Mouse (Mus musculus) intestine, embryonic 15.5 days (tissue): ENCODE measurements around the gene Eras. TPM values are rescaled to one million over a fixed set of nuclear protein-coding genes. Genes with fewer than 3 reads are reported as not detected.
"Not testable (repeated sequence)": the region's sequence is repeated elsewhere in the genome, so short reads cannot be mapped to it uniquely, and the experiment has no call there.

ENCODE experiments used
- ATAC-seq: fragments of 200-750 bp; cut with Nextera tagmentation; 2 replicates; pipeline ENCODE4 v1.8.0; 2017; ENCODE audit warnings: moderate TSS enrichment, moderate library complexity
- H3K27ac ChIP-seq: fragments of 300-500 bp; sonication (generic); 2 replicates; pipeline ENCODE4 v1.5.1; 2015; ENCODE audit warnings: mild to moderate bottlenecking, inconsistent platforms
- H3K27me3 ChIP-seq: fragments of 300-500 bp; sonication (generic); replicated peaks from 2 replicates; pipeline ENCODE4 v1.6.1; 2015; ENCODE audit warnings: inconsistent platforms
- H3K36me3 ChIP-seq: fragments of 300-500 bp; sonication (generic); 2 replicates; pipeline ENCODE4 v1.6.1; 2015; ENCODE audit warnings: inconsistent platforms
- H3K4me1 ChIP-seq: fragments of 300-500 bp; sonication (generic); replicated peaks from 2 replicates; pipeline ENCODE4 v1.6.1; 2015; ENCODE audit warnings: inconsistent platforms
- H3K4me2 ChIP-seq: fragments of 300-500 bp; sonication (generic); replicated peaks from 2 replicates; pipeline ENCODE4 v1.6.1; 2015; ENCODE audit warnings: mild to moderate bottlenecking, inconsistent platforms
- H3K4me3 ChIP-seq: fragments of 300-500 bp; sonication (generic); replicated peaks from 2 replicates; pipeline ENCODE4 v1.5.1; 2015; ENCODE audit warnings: inconsistent platforms
- H3K9ac ChIP-seq: fragments of 300-500 bp; sonication (generic); 2 replicates; pipeline ENCODE4 v1.6.1; 2015; ENCODE audit warnings: inconsistent platforms
- H3K9me3 ChIP-seq: fragments of 300-500 bp; sonication (generic); 2 replicates; pipeline ENCODE4 v1.6.1; 2016; ENCODE audit warnings: inconsistent platforms
- WGBS: fragments of 180-500 bp; shearing (Covaris S2); methylation state at CpG from one replicate; pipeline ENCODE4 v1.1.7; 2015; 5-methylcytosine and 5-hydroxymethylcytosine counted together
- polyA plus RNA-seq: library from polyadenylated mRNA; unstranded; fragments of >200 nt; fragmentation: Nextera tagmentation; extraction: Ambion mirVana; gene quantifications from 2 replicates; pipeline ENCODE4 v1.2.1, GENCODE M21; 2015

Gene Eras
- polyA plus RNA-seq, 1 experiment from 2014 or later: not detected

- Histone ChIP-seq H3K9me3 (no peaks in the 10 kb centered on the region), H3K9ac (no peak overlapping the region), H3K27ac (no peak overlapping the region), H3K36me3 (no peaks in the 10 kb centered on the region), H3K4me1 (no peaks in the 10 kb centered on the region), H3K27me3 (no peaks in the 10 kb centered on the region), H3K4me2 (no peak overlapping the region), H3K4me3 (no peak overlapping the region)
- WGBS: 75% methylated on average over 8 of the region's 8 CpGs
- no peak for ATAC-seq
Observed at GRCm38 (mm10) chrX:7945618-7946017, 17.2 kb upstream of the Eras start.

GRCm38 (mm10) chrX:7937667-7938066 is 9.3 kb upstream of the Eras start:
- H3K4me2 ChIP-seq: no peak overlapping the region
- ATAC-seq: no peak
- WGBS: 91% methylated on average over 6 of the region's 6 CpGs

GRCm38 (mm10) chrX:7936874-7937273 is 8.5 kb upstream of the Eras start:
- Histone ChIP-seq H3K4me3 (no peak overlapping the region), H3K9me3 (no peaks in the 10 kb centered on the region), H3K27ac (no peak overlapping the region), H3K4me1 (no peaks in the 10 kb centered on the region), H3K36me3 (no peaks in the 10 kb centered on the region), H3K9ac (no peak overlapping the region), H3K27me3 (no peaks in the 10 kb centered on the region), H3K4me2 (no peak overlapping the region)
- no peak for ATAC-seq
- 51% methylated on average over 11 of the region's 11 CpGs for WGBS

More at GRCm38 (mm10) chrX:7937667-7938066, 9.3 kb upstream of the Eras start:
- Histone ChIP-seq H3K9ac (no peak overlapping the region), H3K27ac (no peak overlapping the region), H3K27me3 (no peaks in the 10 kb centered on the region), H3K4me1 (no peaks in the 10 kb centered on the region), H3K4me3 (no peak overlapping the region), H3K36me3 (no peaks in the 10 kb centered on the region), H3K9me3 (no peaks in the 10 kb centered on the region)

- Histone ChIP-seq H3K36me3 (no peaks in the 10 kb centered on the region), H3K4me1 (0 out of 2 replicates have a peak, but pooled peaks cover 3% of the 10 kb centered on the region), H3K27ac (no peak overlapping the region), H3K4me2 (no peak overlapping the region), H3K4me3 (no peak overlapping the region), H3K27me3 (peaks cover 22% of the 10 kb centered on the region), H3K9me3 (no peaks in the 10 kb centered on the region), H3K9ac (no peak overlapping the region)
- WGBS: 26% methylated on average over 10 of the region's 10 CpGs
- ATAC-seq: no peak
Observed at GRCm38 (mm10) chrX:7927116-7927515, 1.3 kb downstream of the Eras start.

- Histone ChIP-seq H3K4me1 (peaks cover 7% of the 10 kb centered on the region; the same call in 1 of the 2 replicates), H3K4me3 (no peak overlapping the region), H3K9ac (no peak overlapping the region), H3K27me3 (peaks cover 30% of the 10 kb centered on the region), H3K27ac (no peak overlapping the region), H3K4me2 (no peak overlapping the region), H3K9me3 (no peaks in the 10 kb centered on the region), H3K36me3 (no peaks in the 10 kb centered on the region)
- ATAC-seq: no peak
- WGBS: 72% methylated on average over 6 of the region's 6 CpGs
Observed at GRCm38 (mm10) chrX:7926266-7926665, 2.1 kb downstream of the Eras start.

GRCm38 (mm10) chrX:7922032-7922431 is 6.4 kb downstream of the Eras start:
- peaks cover 7% of the 10 kb centered on the region; the same call in 1 of the 2 replicates for H3K4me1 ChIP-seq
- peak overlapping the region; percentile 52 for H3K4me2 ChIP-seq
- ATAC-seq: peak; percentile 47
- WGBS: 21% methylated on average over 31 of the region's 48 CpGs
- H3K9me3 ChIP-seq: no peaks in the 10 kb centered on the region
- H3K36me3 ChIP-seq: no peaks in the 10 kb centered on the region
- H3K27ac ChIP-seq: no peak overlapping the region
- H3K4me3 ChIP-seq: peak overlapping the region; percentile 23
- no peak overlapping the region for H3K9ac ChIP-seq
- H3K27me3 ChIP-seq: peaks cover 36% of the 10 kb centered on the region

- no peak within 1 kb of the TSS; the same call in 1 of the 2 replicates for H3K4me3 ChIP-seq
- H3K27ac ChIP-seq: no peak within 1 kb of the TSS
- no peak within 1 kb of the TSS for H3K9ac ChIP-seq
- no peaks in the 10 kb centered on the region for H3K9me3 ChIP-seq
- peak; percentile 53 for ATAC-seq
- H3K27me3 ChIP-seq: peaks cover 34% of the 10 kb centered on the region
- WGBS: 21% methylated on average over 37 of the region's 40 CpGs
- H3K36me3 ChIP-seq: no peaks in the 10 kb centered on the region
- peaks cover 7% of the 10 kb centered on the region; the same call in 1 of the 2 replicates for H3K4me1 ChIP-seq
- peak within 1 kb of the TSS; percentile 37 for H3K4me2 ChIP-seq
Observed at GRCm38 (mm10) chrX:7919601-7920383, 8.6 kb downstream of the Eras start, which contains the start of gene Pcsk1n. Pcsk1n (plus strand) TSS chrX:7919822.

GRCm38 (mm10) chrX:7917960-7918359 is 10.4 kb downstream of the Eras start:
- not testable (repeated sequence) for H3K4me2 ChIP-seq, H3K9ac ChIP-seq, H3K4me3 ChIP-seq, H3K36me3 ChIP-seq, H3K27ac ChIP-seq, H3K4me1 ChIP-seq, ATAC-seq, H3K9me3 ChIP-seq
- 70% methylated on average over 6 of the region's 6 CpGs for WGBS
- peaks cover 24% of the 10 kb centered on the region for H3K27me3 ChIP-seq

GRCm38 (mm10) chrX:7915669-7916068 is 12.7 kb downstream of the Eras start:
- H3K27me3 ChIP-seq, H3K4me2 ChIP-seq, H3K4me1 ChIP-seq, H3K9ac ChIP-seq, H3K4me3 ChIP-seq, H3K36me3 ChIP-seq, H3K27ac ChIP-seq, ATAC-seq, H3K9me3 ChIP-seq: not testable (repeated sequence)
- WGBS: 19% methylated on average over 3 of the region's 3 CpGs

GRCm38 (mm10) chrX:7910473-7910872 is 17.9 kb downstream of the Eras start:
- H3K4me3 ChIP-seq: no peak overlapping the region
- WGBS: 69% methylated on average over 6 of the region's 6 CpGs
- no peak for ATAC-seq

GRCm38 (mm10) chrX:7909242-7909641 is 19.2 kb downstream of the Eras start, which contains the start of gene Gm10490:
Gm10490 (plus strand) TSS chrX:7909542.
- not testable (repeated sequence) for H3K4me3 ChIP-seq, ATAC-seq

More at GRCm38 (mm10) chrX:7910473-7910872, 17.9 kb downstream of the Eras start:
- no peaks in the 10 kb centered on the region for H3K27me3 ChIP-seq
- H3K27ac ChIP-seq: no peak overlapping the region
- no peaks in the 10 kb centered on the region for H3K4me1 ChIP-seq
- no peaks in the 10 kb centered on the region for H3K9me3 ChIP-seq
- no peak overlapping the region for H3K9ac ChIP-seq
- H3K4me2 ChIP-seq: no peak overlapping the region
- no peaks in the 10 kb centered on the region for H3K36me3 ChIP-seq

GRCm38 (mm10) chrX:7907735-7908134 is 20.7 kb downstream of the Eras start, which contains the start of gene Gm10491:
Gm10491 (minus strand) TSS chrX:7907835.
- Histone ChIP-seq H3K4me3 (no peak within 1 kb of the TSS), H3K4me2 (no peak within 1 kb of the TSS), H3K9me3 (no peaks in the 10 kb centered on the region), H3K4me1 (no peaks in the 10 kb centered on the region), H3K27ac (no peak within 1 kb of the TSS), H3K9ac (no peak within 1 kb of the TSS), H3K27me3 (no peaks in the 10 kb centered on the region), H3K36me3 (no peaks in the 10 kb centered on the region)
- ATAC-seq: no peak
- 83% methylated on average over 5 of the region's 5 CpGs for WGBS

More at GRCm38 (mm10) chrX:7909242-7909641, 19.2 kb downstream of the Eras start, which contains the start of gene Gm10490:
- not testable (repeated sequence) for H3K4me1 ChIP-seq, H3K27me3 ChIP-seq, H3K4me2 ChIP-seq, H3K9ac ChIP-seq, H3K27ac ChIP-seq, H3K36me3 ChIP-seq, H3K9me3 ChIP-seq
- 85% methylated on average over 4 of the region's 4 CpGs for WGBS

- Histone ChIP-seq H3K9me3 (no peaks in the 10 kb centered on the region), H3K4me3 (no peak overlapping the region), H3K4me1 (no peaks in the 10 kb centered on the region), H3K27me3 (no peaks in the 10 kb centered on the region), H3K36me3 (no peaks in the 10 kb centered on the region), H3K9ac (no peak overlapping the region), H3K27ac (no peak overlapping the region), H3K4me2 (no peak overlapping the region)
- ATAC-seq: no peak
- 89% methylated on average over 5 of the region's 5 CpGs for WGBS
Observed at GRCm38 (mm10) chrX:7904441-7904840, 24.0 kb downstream of the Eras start.
